Mouse (Mus musculus) limb, embryonic 14.5 days (tissue): ENCODE results near the gene Gm49391. TPM values are rescaled to one million over a fixed set of nuclear protein-coding genes. Genes with fewer than 3 reads are reported as not detected.

Experiments
- ATAC-seq: fragments of 200-750 bp; cut with Nextera tagmentation; 2 replicates; pipeline ENCODE4 v1.8.0; 2017; ENCODE audit warnings: low read depth, moderate number of reproducible peaks, moderate TSS enrichment; ENCODE audit not compliant: low FRiP score
- DNase-seq: peaks from one replicate; pipeline ENCODE4 v3.0.0-alpha.2; 2015; ENCODE audit warnings: low spot score
- H3K27ac ChIP-seq: fragments of 300-500 bp; sonication (generic); replicated peaks from 2 replicates; pipeline ENCODE4 v1.5.1; 2014; ENCODE audit warnings: low read depth, mild to moderate bottlenecking, low read length, moderate library complexity, mixed read lengths
- H3K27me3 ChIP-seq: fragments of 300-500 bp; sonication (generic); 2 replicates; pipeline ENCODE4 v1.6.1; 2014; ENCODE audit warnings: low read length, mixed read lengths; ENCODE audit not compliant: control insufficient read depth, insufficient read depth
- H3K36me3 ChIP-seq: fragments of 300-500 bp; sonication (generic); 2 replicates; pipeline ENCODE4 v1.6.1; 2014; ENCODE audit warnings: mild to moderate bottlenecking, low read length, moderate library complexity, mixed read lengths; ENCODE audit not compliant: control insufficient read depth, insufficient read depth
- H3K4me1 ChIP-seq: fragments of 300-500 bp; sonication (generic); 2 replicates; pipeline ENCODE4 v1.6.1; 2014; ENCODE audit warnings: antibody characterized with exemption, low read length, mixed read lengths; ENCODE audit not compliant: control insufficient read depth, insufficient read depth
- H3K4me2 ChIP-seq: fragments of 300-500 bp; sonication (generic); replicated peaks from 2 replicates; pipeline ENCODE4 v1.6.1; 2014; ENCODE audit warnings: low read depth, mild to moderate bottlenecking, low read length, moderate library complexity; ENCODE audit not compliant: severe bottlenecking
- H3K4me3 ChIP-seq: fragments of 300-500 bp; sonication (generic); replicated peaks from 2 replicates; pipeline ENCODE4 v1.5.1; 2014; ENCODE audit warnings: low read length
- H3K9ac ChIP-seq: fragments of 300-500 bp; sonication (generic); 2 replicates; pipeline ENCODE4 v1.6.1; 2014; ENCODE audit warnings: mild to moderate bottlenecking, low read depth, low read length, moderate library complexity; ENCODE audit not compliant: severe bottlenecking
- H3K9me3 ChIP-seq: fragments of 300-500 bp; sonication (generic); 2 replicates; pipeline ENCODE4 v1.6.1; 2016; ENCODE audit warnings: low read length; ENCODE audit not compliant: control insufficient read depth
- POLR2A ChIP-seq: fragments of 200-500 bp; IDR thresholded peaks from 2 replicates; pipeline ENCODE4 v1.8.0; 2012; ENCODE audit warnings: inconsistent platforms, mild to moderate bottlenecking, moderate library complexity, borderline replicate concordance; ENCODE audit not compliant: insufficient read depth, insufficient read length; ENCODE audit errors: extremely low read depth
- WGBS: fragments of 180-500 bp; shearing (Covaris S2); extraction: QIAGEN DNeasy Blood & Tissue Kit; methylation state at CpG from one replicate; pipeline ENCODE4 v1.1.7; 2014; 5-methylcytosine and 5-hydroxymethylcytosine counted together
- polyA plus RNA-seq, 2 experiments: library from polyadenylated mRNA; depleted of rRNA in 1 of 2; stranded (reverse) in 1 of 2; unstranded in 1 of 2; fragments of >200 nt; fragmentation: Nextera tagmentation in 1 of 2; extraction: Ambion mirVana in 1 of 2; gene quantifications; 2 replicates each; pipeline versions ENCODE4 v1.2.1 to v1.2.3; 2012 to 2014

Gm49391 gene
- polyA plus RNA-seq, 2 experiments, result 3.5 to 4.6 TPM

DNA sequence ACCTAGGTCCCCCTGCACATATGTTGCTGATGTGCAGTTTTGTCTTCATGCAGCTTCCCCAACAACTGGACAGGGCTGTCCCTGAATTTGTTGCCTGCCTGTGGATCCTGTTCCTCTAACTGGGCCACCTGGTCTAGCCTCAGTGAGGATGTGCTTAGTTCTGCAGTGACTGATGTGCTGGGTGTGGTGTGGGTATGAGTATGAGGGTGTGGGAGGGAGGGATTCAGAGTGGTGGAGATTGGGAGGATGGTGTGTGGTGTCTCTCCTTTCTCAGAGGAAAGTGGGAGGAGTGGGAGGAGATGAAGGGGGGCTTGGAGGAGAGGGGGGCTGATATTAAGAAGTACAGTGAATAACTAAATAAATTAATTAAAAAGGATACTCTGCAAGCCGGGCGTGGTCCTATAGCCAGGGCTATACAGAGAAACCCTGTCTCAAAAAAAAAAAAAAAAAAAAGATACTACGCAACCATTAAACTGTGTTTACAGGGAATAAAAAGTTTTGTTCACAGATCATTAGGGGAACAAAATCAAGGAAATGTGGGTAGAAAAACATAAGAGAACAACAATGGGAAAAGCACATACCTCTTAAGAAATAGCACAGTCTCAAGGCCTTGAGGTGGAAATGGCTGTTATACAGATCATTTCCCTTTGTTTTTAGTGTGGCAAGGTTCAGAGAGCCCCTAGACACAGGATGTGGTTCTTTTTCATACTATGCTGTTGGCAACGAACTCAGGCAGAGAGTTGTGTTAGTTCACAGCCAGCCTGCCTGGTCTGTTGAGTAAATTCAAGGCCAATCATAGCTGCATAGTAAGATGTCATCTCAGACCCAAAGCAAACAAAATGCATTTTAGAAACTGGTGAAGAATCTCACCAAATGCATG lies 87.9 kb downstream of the Gm49391 start:
- no peaks in the 10 kb centered on the region for H3K9me3 ChIP-seq
- H3K4me1 ChIP-seq, result no peaks in the 10 kb centered on the region
- no peaks in the 10 kb centered on the region for H3K27me3 ChIP-seq
- H3K36me3 ChIP-seq, result no peaks in the 10 kb centered on the region
- no peak for TF ChIP-seq POLR2A
- H3K9ac ChIP-seq, result no peak overlapping the region
- ATAC-seq, result no peak
- H3K27ac ChIP-seq, result no peak overlapping the region
- no peak overlapping the region for H3K4me2 ChIP-seq
- 80% methylated on average over 4 of the region's 4 CpGs for WGBS
- no peak for DNase-seq
- no peak overlapping the region for H3K4me3 ChIP-seq

Other genes with a start within 250 kb of the Gm49391 start
- gene BC051665, start 150.2 kb downstream of the Gm49391 start, polyA plus RNA-seq (2012; rRNA removed), result not detected in 2 replicates
- not detected in 2 replicates for gene BC051665, start 150.2 kb downstream of the Gm49391 start, polyA plus RNA-seq (2014; fragmentation: Nextera tagmentation; extraction: Ambion mirVana)
- gene Ctsll3, start 133.7 kb downstream of the Gm49391 start, polyA plus RNA-seq (2012; rRNA removed), result not detected in 2 replicates
- gene Ctsll3, start 133.7 kb downstream of the Gm49391 start, polyA plus RNA-seq (2014; fragmentation: Nextera tagmentation; extraction: Ambion mirVana), result 0.45 TPM in 1 of 2 replicates, not detected in the other
- 0.12 TPM in 1 of 2 replicates, not detected in the other for gene 4930486L24Rik, start 72.1 kb downstream of the Gm49391 start, polyA plus RNA-seq (2012; rRNA removed)
- gene 4930486L24Rik, start 72.1 kb downstream of the Gm49391 start, polyA plus RNA-seq (2014; fragmentation: Nextera tagmentation; extraction: Ambion mirVana), result not detected in 2 replicates
- gene Gm49392, start 39.7 kb downstream of the Gm49391 start, polyA plus RNA-seq (2012; rRNA removed), result 0.24 TPM in 1 of 2 replicates, not detected in the other
- 0.36 TPM in 2 replicates for gene Gm49392, start 39.7 kb downstream of the Gm49391 start, polyA plus RNA-seq (2014; fragmentation: Nextera tagmentation; extraction: Ambion mirVana)
- gene Ctla2b, start 39.1 kb downstream of the Gm49391 start, polyA plus RNA-seq (2012; rRNA removed), result 3.1 and 3.5 TPM in 2 replicates
- gene Ctla2b, start 39.1 kb downstream of the Gm49391 start, polyA plus RNA-seq (2014; fragmentation: Nextera tagmentation; extraction: Ambion mirVana), result 3.8 and 4.1 TPM in 2 replicates
- 1.2 and 1.5 TPM in 2 replicates for gene Tpbpb, start 31.7 kb downstream of the Gm49391 start, polyA plus RNA-seq (2012; rRNA removed)
- not detected in 2 replicates for gene Tpbpb, start 31.7 kb downstream of the Gm49391 start, polyA plus RNA-seq (2014; fragmentation: Nextera tagmentation; extraction: Ambion mirVana)
- gene Gm49393, start 981 bp downstream of the Gm49391 start, polyA plus RNA-seq (2012; rRNA removed), result not detected in 2 replicates
- gene Gm49393, start 981 bp downstream of the Gm49391 start, polyA plus RNA-seq (2014; fragmentation: Nextera tagmentation; extraction: Ambion mirVana), result not detected in 2 replicates
- 11.2 and 18.4 TPM in 2 replicates for gene Ctla2a, start 54 bp upstream of the Gm49391 start, polyA plus RNA-seq (2012; rRNA removed)
- 26.3 and 30.2 TPM in 2 replicates for gene Ctla2a, start 54 bp upstream of the Gm49391 start, polyA plus RNA-seq (2014; fragmentation: Nextera tagmentation; extraction: Ambion mirVana)
- gene Tpbpa, start 5.4 kb upstream of the Gm49391 start, polyA plus RNA-seq (2012; rRNA removed), result 4.8 and 5.4 TPM in 2 replicates
- not detected in 2 replicates for gene Tpbpa, start 5.4 kb upstream of the Gm49391 start, polyA plus RNA-seq (2014; fragmentation: Nextera tagmentation; extraction: Ambion mirVana)
- 1.1 and 1.3 TPM in 2 replicates for gene Ctsj, start 69.4 kb upstream of the Gm49391 start, polyA plus RNA-seq (2012; rRNA removed)
- gene Ctsj, start 69.4 kb upstream of the Gm49391 start, polyA plus RNA-seq (2014; fragmentation: Nextera tagmentation; extraction: Ambion mirVana), result not detected in 2 replicates
- gene Ctsq, start 104.1 kb upstream of the Gm49391 start, polyA plus RNA-seq (2012; rRNA removed), result not detected in 2 replicates
- gene Ctsq, start 104.1 kb upstream of the Gm49391 start, polyA plus RNA-seq (2014; fragmentation: Nextera tagmentation; extraction: Ambion mirVana), result not detected in 2 replicates
- gene Ctsr, start 227.7 kb upstream of the Gm49391 start, polyA plus RNA-seq (2012; rRNA removed), result 0.06 and 0.16 TPM in 2 replicates
- gene Ctsr, start 227.7 kb upstream of the Gm49391 start, polyA plus RNA-seq (2014; fragmentation: Nextera tagmentation; extraction: Ambion mirVana), result not detected in 2 replicates